ENCODE assay signal across 7 mouse cellular contexts in genomic region chr2:149831459-149832245, GRCm38 (mm10). TPM values are rescaled to one million over a fixed set of nuclear protein-coding genes. Genes with fewer than 3 reads are reported as not detected.
DNase-seq lines count a peak whose midpoint lies in the region; ATAC-seq lines count a peak whose summit lies in the region.

No protein-coding gene starts in this region.

- H3K9ac ChIP-seq in lung, embryonic 16.5 days (ENCODE audit: low read length) = no peak overlapping the region; the same call in 1 of the 2 replicates
- H3K9ac ChIP-seq in intestine, embryonic 16.5 days (ENCODE audit: low read depth, low read length) = peak overlapping the region; percentile 57
- peak overlapping the region; percentile 58 for H3K9ac ChIP-seq in midbrain, embryonic 15.5 days

- 0 out of 2 replicates have a peak, but pooled peaks have one; percentile 3 for ATAC-seq in lung, embryonic 16.5 days (ENCODE audit: low read depth)
- ATAC-seq in intestine, embryonic 16.5 days = no peak
- peak; percentile 31; the same call in 1 of the 2 replicates for ATAC-seq in midbrain, embryonic 15.5 days (replicated peaks)

- H3K36me3 ChIP-seq in lung, embryonic 16.5 days (ENCODE audit: control insufficient read depth, insufficient read depth, low read length) = no peaks in the 10 kb centered on the region
- H3K36me3 ChIP-seq in embryonic facial prominence, embryonic 10.5 days (replicated peaks) = no peaks in the 10 kb centered on the region
- H3K36me3 ChIP-seq in intestine, embryonic 16.5 days (ENCODE audit: control insufficient read depth, insufficient read depth, low read length) = no peaks in the 10 kb centered on the region
- no peaks in the 10 kb centered on the region for H3K36me3 ChIP-seq in midbrain, embryonic 15.5 days (replicated peaks)

- peak overlapping the region; percentile 93 for H3K4me2 ChIP-seq in lung, embryonic 16.5 days (ENCODE audit: low read depth, low read length)
- peak overlapping the region; percentile 82 for H3K4me2 ChIP-seq in intestine, embryonic 16.5 days (ENCODE audit: low read depth, low read length)
- H3K4me2 ChIP-seq in midbrain, embryonic 15.5 days = peak overlapping the region; percentile 80

- 1% methylated on average over 29 of the region's 29 CpGs for WGBS in lung, embryonic 16.5 days
- WGBS in embryonic facial prominence, embryonic 10.5 days = 2% methylated on average over 29 of the region's 29 CpGs
- WGBS in intestine, embryonic 16.5 days = 2% methylated on average over 29 of the region's 29 CpGs
- WGBS in midbrain, embryonic 15.5 days = 2% methylated on average over 29 of the region's 29 CpGs

- DNase-seq in lung, postnatal 14 days = no peak
- peak; percentile 47 for DNase-seq in embryonic facial prominence, embryonic 10.5 days (ENCODE audit: low spot score)
- DNase-seq in ovary, postnatal 14 days (ENCODE audit: low spot score) = no peak
- no peak for DNase-seq in spleen, adult 18-20 months

- peaks cover 34% of the 10 kb centered on the region for H3K27me3 ChIP-seq in lung, embryonic 16.5 days (ENCODE audit: control insufficient read depth, insufficient read depth, low read depth, low read length)
- peaks cover 59% of the 10 kb centered on the region for H3K27me3 ChIP-seq in embryonic facial prominence, embryonic 10.5 days (replicated peaks; ENCODE audit: low read depth, poor library complexity, severe bottlenecking)
- peaks cover 33% of the 10 kb centered on the region for H3K27me3 ChIP-seq in intestine, embryonic 16.5 days (replicated peaks; ENCODE audit: control insufficient read depth, insufficient read depth, low read length)
- H3K27me3 ChIP-seq in midbrain, embryonic 15.5 days (replicated peaks) = peaks cover 19% of the 10 kb centered on the region

- H3K27ac ChIP-seq in lung, embryonic 16.5 days (ENCODE audit: low read length) = no peak overlapping the region
- H3K27ac ChIP-seq in embryonic facial prominence, embryonic 10.5 days (replicated peaks) = no peak overlapping the region; the same call in 1 of the 2 replicates
- no peak overlapping the region for H3K27ac ChIP-seq in intestine, embryonic 16.5 days (ENCODE audit: low read length)
- peak overlapping the region; percentile 32; the same call in 1 of the 2 replicates for H3K27ac ChIP-seq in midbrain, embryonic 15.5 days

- H3K9me3 ChIP-seq in lung, embryonic 16.5 days (ENCODE audit: control insufficient read depth, low read length) = no peaks in the 10 kb centered on the region
- H3K9me3 ChIP-seq in embryonic facial prominence, embryonic 10.5 days = no peaks in the 10 kb centered on the region
- no peaks in the 10 kb centered on the region for H3K9me3 ChIP-seq in intestine, embryonic 16.5 days (ENCODE audit: control insufficient read depth, low read length)
- no peaks in the 10 kb centered on the region for H3K9me3 ChIP-seq in midbrain, embryonic 15.5 days

- peaks cover 7% of the 10 kb centered on the region; the same call in 1 of the 2 replicates for H3K4me1 ChIP-seq in lung, embryonic 16.5 days (replicated peaks; ENCODE audit: control insufficient read depth, insufficient read depth, low read length)
- peaks cover 25% of the 10 kb centered on the region for H3K4me1 ChIP-seq in embryonic facial prominence, embryonic 10.5 days
- peaks cover 4% of the 10 kb centered on the region for H3K4me1 ChIP-seq in intestine, embryonic 16.5 days (ENCODE audit: control insufficient read depth, insufficient read depth, low read length)
- H3K4me1 ChIP-seq in midbrain, embryonic 15.5 days = peaks cover 15% of the 10 kb centered on the region

- H3K4me3 ChIP-seq in lung, embryonic 16.5 days (ENCODE audit: low read length) = peak overlapping the region; percentile 59
- H3K4me3 ChIP-seq in embryonic facial prominence, embryonic 10.5 days = peak overlapping the region; percentile 72
- H3K4me3 ChIP-seq in intestine, embryonic 16.5 days (ENCODE audit: low read length) = peak overlapping the region; percentile 55
- peak overlapping the region; percentile 66 for H3K4me3 ChIP-seq in midbrain, embryonic 15.5 days

RNA-seq across cellular contexts. Expression of gene C530025M09Rik, which starts 0.6 kb away (rescaled TPM):
- polyA plus RNA-seq in lung, embryonic 16.5 days (2015; fragmentation: Nextera tagmentation; extraction: Ambion mirVana) = 0.23 TPM in 1 of 2 replicates, not detected in the other
- polyA plus RNA-seq in embryonic facial prominence, embryonic 10.5 days (2016; fragmentation: Nextera tagmentation; extraction: Ambion mirVana) = not detected in 2 replicates
- polyA plus RNA-seq in intestine, embryonic 16.5 days (2015; fragmentation: Nextera tagmentation; extraction: Ambion mirVana) = not detected in 2 replicates
- 1.00 and 1.3 TPM in 2 replicates for polyA plus RNA-seq in midbrain, embryonic 15.5 days (2015; fragmentation: Nextera tagmentation; extraction: Ambion mirVana)

RNA-seq across cellular contexts. Expression of gene Syndig1, which starts 2.6 kb away (rescaled TPM):
- polyA plus RNA-seq in lung, embryonic 16.5 days (2015; fragmentation: Nextera tagmentation; extraction: Ambion mirVana) = 3.7 and 4.7 TPM in 2 replicates
- polyA plus RNA-seq in embryonic facial prominence, embryonic 10.5 days (2016; fragmentation: Nextera tagmentation; extraction: Ambion mirVana) = 0.93 and 2.4 TPM in 2 replicates
- polyA plus RNA-seq in intestine, embryonic 16.5 days (2015; fragmentation: Nextera tagmentation; extraction: Ambion mirVana) = 7.5 and 8.8 TPM in 2 replicates
- 21.2 and 21.5 TPM in 2 replicates for polyA plus RNA-seq in midbrain, embryonic 15.5 days (2015; fragmentation: Nextera tagmentation; extraction: Ambion mirVana)
